Mouse (Mus musculus) cerebellum, adult 9-11 months (tissue): ENCODE measurements around the gene Spata5.

Experiments
- DNase-seq: peaks from one replicate; pipeline ENCODE4 v3.0.0; 2022

The Spata5 gene

GRCm38 (mm10) chr3:37421179-37421578 is 1.5 kb downstream of the Spata5 start:
- no peak for DNase-seq

DNA sequence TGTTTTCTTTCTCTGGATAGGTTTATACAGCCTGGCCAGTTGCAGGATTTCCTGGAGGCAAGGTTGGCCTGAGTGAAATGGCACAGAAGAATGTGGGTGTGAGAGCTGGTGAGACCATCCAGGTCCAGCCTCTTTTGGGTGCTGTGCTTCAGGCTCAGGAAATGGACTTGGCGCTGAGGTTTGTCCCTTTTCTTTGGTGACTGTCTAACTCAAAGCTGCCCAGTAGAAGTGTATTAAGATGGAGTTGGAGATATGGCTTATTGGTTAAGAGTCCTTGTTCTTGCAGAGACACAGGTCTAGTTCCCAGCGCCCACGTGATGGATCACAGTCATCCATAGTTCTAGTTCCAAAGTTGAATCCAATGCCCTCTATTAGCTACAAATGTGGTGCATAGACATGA is 6.4 kb downstream of the Spata5 start:
- no peak for DNase-seq

DNA sequence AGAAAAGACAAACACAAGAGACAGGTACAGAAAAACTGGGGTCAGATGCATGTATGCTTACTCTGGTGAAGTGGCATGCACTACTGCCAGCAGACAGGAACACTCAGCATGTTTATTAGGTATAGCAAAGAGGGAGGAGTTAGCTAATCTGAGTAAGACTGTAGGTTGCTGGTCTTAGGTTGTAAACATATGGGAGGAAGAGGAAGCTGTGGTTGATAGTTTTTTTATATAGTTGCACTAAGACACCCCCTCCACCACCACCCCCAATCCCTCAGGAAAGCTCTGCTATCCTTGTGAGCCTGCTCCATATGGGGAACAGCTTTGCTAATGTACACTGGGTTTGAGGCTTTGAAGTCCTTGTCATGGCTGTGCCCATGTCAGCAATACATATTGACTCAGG is 10.7 kb downstream of the Spata5 start:
- no peak for DNase-seq

GRCm38 (mm10) chr3:37439770-37440169 is 20.1 kb downstream of the Spata5 start:
- no peak for DNase-seq

GRCm38 (mm10) chr3:37443409-37443808 is 23.7 kb downstream of the Spata5 start:
- DNase-seq: no peak

GRCm38 (mm10) chr3:37455992-37456391 is 36.3 kb downstream of the Spata5 start:
- DNase-seq: no peak

DNA sequence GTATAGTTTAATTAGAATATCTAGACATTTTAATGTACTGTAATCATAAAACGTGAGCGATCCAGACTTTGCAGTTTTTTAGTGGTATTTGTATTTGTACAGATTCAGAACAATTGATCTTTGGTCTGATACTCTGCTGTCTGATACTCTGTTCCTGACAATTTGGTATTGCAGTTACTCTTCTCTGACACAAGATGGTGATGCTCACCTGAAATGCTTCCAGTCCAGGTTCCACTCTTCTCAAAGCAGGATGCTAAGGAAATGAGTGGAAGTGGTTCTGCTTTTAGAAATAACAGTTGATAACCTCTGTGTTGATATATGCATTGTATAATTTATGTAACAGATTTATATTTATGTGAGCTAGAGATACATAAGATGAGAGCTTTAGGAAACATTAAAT is 48.5 kb downstream of the Spata5 start:
- DNase-seq: no peak

GRCm38 (mm10) chr3:37469353-37469752 is 49.7 kb downstream of the Spata5 start:
- DNase-seq: no peak

DNA sequence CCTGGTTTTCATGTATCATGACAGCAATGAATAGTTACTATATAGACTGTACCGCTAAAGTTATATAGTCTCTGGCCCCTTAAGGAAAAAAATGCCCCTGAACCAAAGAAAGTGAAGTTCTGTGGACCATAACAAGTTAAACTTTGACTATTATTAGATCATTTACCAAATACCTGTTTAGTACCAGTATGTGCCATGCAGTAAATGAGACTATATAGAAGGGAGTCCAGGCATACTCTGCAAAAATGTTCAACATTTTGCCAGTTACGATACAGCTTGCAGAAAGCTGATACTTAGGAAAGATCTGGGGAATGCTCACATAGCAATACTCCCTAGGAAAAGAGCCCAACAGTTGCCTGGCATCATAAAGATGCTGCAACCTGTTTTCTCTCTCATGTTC is 51.2 kb downstream of the Spata5 start:
- no peak for DNase-seq

DNA sequence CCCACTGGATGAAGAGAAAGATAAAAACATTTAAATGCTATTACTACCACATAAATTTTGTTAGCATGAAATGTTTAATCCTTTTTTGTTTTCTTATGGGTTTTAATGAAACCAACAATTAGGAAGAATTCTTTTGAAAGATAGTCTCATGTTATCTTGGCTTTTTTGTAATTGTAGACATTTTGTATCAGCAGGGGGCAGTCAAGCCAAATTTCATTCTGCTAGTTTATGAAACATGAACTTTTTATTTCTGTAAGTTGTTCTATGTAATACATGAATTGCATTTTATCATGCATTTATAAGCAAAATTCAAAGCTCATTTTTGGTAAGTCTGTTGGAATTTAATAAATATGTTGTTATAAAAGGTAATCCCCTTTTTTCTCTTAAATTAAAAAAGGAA is 52.8 kb downstream of the Spata5 start:
- no peak for DNase-seq

DNA sequence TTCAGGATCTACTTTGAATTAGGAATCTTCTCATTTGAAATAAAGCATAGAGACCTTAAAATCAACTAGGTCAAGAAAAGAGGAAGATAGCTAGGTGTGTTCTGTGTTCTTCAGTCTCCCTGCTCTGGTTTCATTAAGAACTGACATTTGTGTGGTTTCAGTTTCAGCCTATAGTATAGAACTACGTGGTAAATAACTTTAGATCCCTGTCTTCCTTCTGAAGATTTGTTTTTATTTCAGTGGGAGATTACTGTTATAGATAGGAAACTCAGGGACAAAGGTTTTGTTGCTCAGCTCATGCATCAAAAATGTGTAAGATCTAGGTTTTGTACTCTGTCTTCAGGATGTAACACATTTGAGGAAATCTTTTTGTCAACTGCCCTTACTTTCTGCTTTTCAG is 56.8 kb downstream of the Spata5 start:
- DNase-seq: no peak

- no peak for DNase-seq
Measured at GRCm38 (mm10) chr3:37477438-37478188, 57.9 kb downstream of the Spata5 start.

DNA sequence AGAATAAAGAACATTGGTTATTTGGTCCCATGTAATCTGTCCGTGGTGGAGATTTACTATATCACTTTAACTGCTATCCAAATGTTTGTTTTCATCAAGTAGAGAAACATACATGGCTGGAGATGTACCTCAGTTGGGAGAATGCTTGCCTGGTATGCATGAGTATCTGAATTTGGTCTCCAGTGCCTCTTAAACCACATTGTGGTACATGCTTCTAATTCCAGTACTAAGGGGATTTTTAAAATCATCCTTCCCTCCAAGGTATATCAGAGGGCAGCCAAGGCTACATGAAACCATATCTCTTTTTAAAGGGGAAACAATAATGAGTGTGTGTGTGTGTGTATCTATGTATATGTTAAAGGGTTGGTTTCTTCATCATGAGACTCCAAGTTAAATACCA is 60.1 kb downstream of the Spata5 start:
- no peak for DNase-seq

GRCm38 (mm10) chr3:37481295-37481694 is 61.6 kb downstream of the Spata5 start:
- no peak for DNase-seq

GRCm38 (mm10) chr3:37482720-37483119 is 63.0 kb downstream of the Spata5 start:
- DNase-seq: no peak

DNA sequence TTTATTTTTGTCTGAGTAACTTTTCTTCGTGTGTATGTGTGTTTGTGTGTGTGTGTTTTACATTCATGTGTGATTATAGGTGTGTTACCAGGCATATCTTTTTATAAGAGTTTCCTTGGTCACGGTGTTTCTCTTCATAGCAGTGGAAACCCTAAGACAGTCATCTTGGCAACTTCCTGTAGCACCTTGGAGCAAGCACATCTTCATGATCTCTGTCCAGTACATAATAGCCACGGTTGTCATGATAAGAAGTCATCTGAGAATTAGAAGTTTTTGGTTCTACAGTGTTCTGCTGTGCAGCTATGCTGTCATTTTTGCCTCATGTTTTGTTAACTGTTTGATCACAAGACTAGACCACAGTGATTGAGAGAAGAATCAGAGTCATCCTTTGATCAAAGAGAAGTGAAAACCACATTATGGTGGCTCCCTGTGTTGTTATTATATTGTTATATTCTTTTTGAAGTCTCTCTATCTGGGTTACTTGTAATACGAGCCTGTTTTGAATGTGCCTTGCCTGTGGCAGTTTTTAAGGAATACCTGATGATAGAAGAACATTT is 64.1 kb downstream of the Spata5 start:
- DNase-seq: no peak

GRCm38 (mm10) chr3:37487639-37488038 is 67.9 kb downstream of the Spata5 start:
- DNase-seq: no peak

GRCm38 (mm10) chr3:37488173-37488572 is 68.5 kb downstream of the Spata5 start:
- no peak for DNase-seq

- DNase-seq: no peak
Measured at GRCm38 (mm10) chr3:37490025-37490424, 70.3 kb downstream of the Spata5 start.

DNA sequence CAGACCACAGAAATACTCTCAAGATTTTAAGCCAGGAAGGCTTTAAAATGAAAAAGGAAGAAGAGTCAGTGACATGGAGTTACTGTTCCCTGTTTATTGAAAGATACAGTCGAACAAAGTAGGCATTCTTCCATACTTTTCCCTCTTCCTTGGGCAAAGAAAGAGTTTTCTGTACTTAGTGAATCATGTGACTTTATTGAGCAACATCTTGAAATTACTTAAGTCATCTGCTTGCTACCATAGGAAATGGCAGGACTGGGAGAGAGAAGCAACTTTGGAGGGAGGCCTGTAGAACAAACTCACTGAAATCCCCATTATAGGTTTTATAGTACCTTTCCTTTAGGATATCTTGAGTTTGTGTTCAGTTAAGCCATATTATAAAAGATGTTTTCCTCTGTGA is 81.2 kb downstream of the Spata5 start:
- DNase-seq: no peak

DNA sequence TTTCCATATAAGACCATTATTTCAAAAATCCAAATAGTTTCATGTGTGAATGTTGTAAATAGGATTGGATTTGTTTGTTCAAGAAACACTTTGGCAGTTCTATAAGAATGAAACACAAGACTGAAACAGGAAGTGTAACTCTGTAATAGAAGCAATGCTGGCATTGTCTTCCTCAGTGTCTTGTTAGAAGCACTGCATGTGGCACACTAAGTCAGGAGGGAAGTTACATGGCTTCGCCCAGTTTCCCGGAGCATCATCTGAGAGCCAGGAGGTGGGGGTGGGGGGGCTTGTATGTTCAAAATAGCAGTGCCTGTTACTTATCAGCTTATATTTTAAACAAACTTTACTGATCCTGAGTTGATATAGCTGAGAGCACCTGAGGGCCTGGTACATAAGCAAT is 82.9 kb downstream of the Spata5 start:
- no peak for DNase-seq

- no peak for DNase-seq
Measured at GRCm38 (mm10) chr3:37503846-37504245, 84.2 kb downstream of the Spata5 start.

GRCm38 (mm10) chr3:37510055-37511032 is 90.6 kb downstream of the Spata5 start:
- DNase-seq: no peak

DNA sequence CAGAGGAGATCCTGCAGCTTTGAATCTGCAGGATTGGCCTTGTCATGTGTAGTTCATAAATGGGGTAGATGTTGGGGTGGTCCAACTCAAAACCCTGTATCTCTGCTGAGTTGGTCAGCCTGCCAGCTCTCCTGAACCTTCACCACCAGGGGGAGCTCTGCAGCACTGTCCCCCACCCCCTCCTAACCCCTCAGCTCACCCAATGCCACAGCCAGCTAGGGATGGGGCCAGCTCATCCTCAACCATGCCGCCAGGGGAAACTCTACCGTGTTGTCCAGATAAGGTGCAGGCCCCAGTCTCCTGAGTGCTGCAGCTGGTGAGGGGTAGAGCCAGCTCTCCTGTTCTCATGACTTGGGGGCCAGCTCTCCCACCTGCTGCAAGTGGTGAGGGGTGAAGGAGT is 95.8 kb downstream of the Spata5 start:
- DNase-seq: no peak
